Mouse (Mus musculus): ENCODE results near the gene Nob1. TPM values are rescaled to one million over a fixed set of nuclear protein-coding genes. Genes with fewer than 3 reads are reported as not detected.

Nob1 gene
- total RNA-seq, 2 experiments from 2014 or later, result 17.6 to 22.5 TPM

DNA sequence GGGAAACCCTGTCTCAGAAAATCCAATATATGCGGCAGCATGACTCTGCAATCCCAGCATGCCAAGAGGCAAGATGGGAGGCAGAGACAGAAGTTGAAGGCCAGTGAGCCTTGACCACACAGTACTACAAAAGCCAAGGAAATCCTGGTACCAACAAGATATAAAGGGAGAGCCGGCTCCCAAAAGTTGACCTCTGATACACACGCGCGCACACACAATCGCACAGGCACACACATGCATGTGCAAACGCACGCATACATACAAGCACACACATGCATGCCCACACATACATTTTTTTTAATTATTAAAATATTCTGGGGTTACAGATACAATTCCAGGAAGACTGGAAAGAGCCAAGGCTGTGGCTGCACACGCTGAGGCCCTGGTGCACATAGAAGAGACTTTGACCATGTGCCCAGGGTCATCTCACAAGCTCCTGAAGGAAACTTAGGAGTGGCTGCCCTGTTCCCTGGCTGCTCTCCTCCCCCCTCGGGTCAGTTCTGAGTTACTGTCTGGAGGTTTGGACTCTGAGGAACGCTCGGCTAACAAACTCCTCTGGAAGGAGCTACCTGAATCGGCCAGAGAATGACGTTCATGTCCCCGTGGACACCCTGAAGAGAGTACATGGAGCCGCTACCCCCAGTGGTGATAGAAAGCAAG, 34.2 kb downstream of the Nob1 start:
- intact Hi-C loops (cut with DNase I), result no loop called here
- DNase-seq, result no peak

DNA sequence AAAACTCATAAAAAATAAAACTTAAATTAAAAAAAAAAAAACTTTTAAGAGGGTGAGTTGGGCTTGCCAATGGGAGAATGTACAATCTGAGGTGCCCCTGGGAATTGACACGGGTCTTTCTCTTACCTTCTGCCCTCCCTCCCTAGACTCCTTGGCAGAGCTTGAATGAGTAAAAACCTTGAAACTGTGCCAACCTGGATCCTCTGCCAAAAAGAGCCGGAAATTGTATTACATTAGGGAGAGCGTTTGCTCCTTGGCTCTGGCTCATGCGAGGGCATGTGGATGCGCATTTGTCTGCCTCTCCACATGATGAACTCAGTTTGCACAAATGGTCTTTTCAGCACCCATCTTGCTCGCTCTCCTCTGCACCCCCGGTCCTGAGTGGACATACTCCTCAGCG, 35.3 kb downstream of the Nob1 start:
- intact Hi-C loops (cut with DNase I), result no loop called here
- DNase-seq, result no peak

DNA sequence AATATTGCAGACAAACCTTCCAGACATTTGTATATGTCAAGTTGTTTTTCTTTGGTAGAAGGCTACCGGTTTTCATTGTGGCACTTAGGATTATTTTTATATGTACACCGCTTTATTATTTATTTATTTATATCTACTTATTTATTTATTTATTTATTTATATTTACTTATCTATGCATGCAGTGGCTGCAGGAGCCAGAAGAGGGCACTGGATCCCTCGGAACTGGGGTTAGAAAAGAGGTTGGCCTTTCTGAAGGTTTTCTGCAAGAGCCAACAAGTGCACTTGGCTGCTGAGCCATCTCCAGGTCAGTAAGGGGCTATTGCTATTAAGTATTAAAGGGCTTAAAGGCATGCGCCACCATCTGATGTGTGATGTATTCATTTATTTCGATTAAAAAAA, 37.0 kb downstream of the Nob1 start:
- intact Hi-C loops (cut with DNase I), result loop anchor here (2.0 kb wide), 1 partner anchor 37 kb away; the partner anchor contains the start of gene Nob1
- peak in 1 of 2 experiments; percentile 37 for DNase-seq

DNA sequence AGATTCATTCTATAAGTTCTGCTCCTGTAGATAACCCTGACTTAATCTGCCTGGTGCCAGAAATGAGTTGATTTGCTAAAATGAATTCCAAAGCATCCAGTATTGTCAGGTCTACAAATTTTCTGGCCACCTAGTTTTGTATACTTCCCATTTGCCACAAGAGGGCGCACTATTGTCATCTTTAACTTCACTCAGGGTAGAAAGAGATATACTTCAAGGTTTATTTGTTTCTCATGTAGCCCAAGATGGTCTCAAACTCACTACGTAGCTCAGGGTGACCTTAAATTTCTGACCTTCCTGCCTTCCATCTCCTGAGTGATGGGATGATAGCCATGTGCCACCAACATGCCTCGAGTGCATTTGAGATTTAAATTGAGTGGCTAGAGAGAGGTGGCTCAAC, 38.2 kb downstream of the Nob1 start:
- DNase-seq, result no peak
- intact Hi-C loops (cut with DNase I), result loop anchor here (2.0 kb wide), 1 partner anchor 38 kb away; the partner anchor contains the start of gene Nob1

DNA sequence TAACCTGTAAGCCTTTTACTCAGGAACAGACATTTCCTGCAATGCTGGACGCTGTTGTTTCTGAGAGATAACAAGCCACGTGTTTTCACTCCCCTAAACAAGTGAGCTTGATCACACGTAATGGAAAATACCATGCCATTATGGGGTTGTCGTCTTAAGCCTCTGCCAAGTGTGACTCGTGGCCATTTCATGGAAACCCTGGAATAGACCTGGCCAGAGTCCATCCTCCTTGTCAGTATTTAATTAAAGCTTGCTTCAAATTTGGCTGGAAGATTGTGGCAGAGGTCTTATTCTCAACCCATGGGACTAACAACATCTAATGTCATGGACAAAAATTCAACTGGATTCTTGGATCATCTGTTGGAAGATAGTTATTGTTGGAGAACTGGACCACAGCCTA, 38.7 kb downstream of the Nob1 start:
- intact Hi-C loops (cut with DNase I), result loop anchor here (2.0 kb wide), 1 partner anchor 39 kb away; the partner anchor contains the start of gene Nob1
- no peak for DNase-seq

DNA sequence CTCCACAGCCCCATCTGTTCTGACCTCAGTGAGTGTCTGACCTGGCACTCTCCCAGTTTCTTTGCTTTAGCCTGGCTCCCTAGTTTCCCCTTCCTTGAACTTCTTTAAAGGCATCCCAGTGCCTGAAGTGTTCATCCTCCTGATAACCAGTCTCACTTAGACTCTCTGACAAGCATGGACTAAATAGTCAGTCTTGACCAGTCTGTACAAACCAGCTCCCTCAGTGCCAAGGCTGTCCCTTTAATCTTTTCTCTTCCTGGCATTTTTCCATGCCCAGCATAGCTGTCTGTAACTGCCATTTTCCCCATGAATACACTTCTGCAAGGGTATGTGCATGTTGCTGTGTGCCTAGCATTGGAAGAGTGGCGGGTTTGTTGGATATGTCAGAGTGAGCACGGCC, 39.8 kb downstream of the Nob1 start:
- intact Hi-C loops (cut with DNase I), result no loop called here
- no peak for DNase-seq

DNA sequence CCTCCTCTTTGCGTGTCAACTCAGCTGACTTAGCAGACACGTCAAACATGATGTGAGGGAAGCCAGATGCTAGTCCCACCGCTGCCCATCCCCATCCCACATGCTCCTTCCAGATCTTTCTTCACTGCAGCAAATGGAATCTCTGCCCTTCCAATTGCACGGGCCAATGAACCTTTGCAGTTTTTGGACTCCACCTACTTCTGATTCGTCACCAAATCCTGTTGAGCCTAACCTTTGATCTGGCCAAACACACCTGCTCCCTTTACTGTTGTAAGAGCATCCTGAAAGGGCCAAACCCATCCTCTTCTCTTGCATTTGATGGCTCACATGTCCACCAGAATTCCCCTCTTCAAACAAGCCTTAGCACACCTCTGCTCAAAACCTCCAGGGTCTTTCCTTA, 40.2 kb downstream of the Nob1 start:
- DNase-seq, result no peak
- intact Hi-C loops (cut with DNase I), result no loop called here

DNA sequence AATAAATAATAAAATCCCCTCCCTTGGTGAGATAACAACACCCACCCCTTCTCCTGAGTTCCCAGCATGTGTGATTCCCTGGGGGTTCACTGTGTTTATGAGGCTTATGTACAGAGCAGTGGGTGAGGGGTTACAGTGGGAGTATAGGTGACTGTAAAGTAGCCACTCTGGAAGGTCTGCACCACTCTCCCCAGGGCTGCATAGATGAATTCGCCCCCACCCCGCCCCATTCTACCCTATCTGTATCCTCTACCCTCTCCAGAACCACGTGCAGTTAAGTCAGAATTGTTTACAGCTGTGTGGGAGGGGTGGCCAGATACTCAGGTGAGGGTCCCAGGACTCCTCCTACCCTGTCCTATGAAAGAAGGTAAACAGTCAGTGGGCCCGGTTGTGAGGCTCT, 42.0 kb downstream of the Nob1 start:
- no peak for DNase-seq
- intact Hi-C loops (cut with DNase I), result no loop called here

DNA sequence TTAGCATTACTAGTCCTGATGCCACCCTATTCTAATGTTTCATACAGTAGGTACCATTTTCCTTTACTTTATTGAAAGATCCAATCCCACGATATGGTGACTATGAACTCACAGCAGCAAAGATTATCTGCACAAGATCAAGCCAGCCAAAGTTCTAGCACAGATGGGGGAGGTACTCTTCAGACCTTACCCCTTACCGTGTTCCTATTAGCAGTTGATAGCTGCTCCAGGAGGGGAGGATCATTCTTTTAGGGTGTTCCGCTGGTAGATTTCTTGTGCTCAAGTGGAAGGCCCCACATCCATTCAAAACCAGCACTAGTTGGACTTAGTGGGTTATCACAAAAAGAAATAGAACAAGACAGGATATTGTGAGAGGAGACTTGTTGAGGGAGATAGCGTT, 43.2 kb downstream of the Nob1 start:
- intact Hi-C loops (cut with DNase I), result no loop called here
- DNase-seq, result no peak

DNA sequence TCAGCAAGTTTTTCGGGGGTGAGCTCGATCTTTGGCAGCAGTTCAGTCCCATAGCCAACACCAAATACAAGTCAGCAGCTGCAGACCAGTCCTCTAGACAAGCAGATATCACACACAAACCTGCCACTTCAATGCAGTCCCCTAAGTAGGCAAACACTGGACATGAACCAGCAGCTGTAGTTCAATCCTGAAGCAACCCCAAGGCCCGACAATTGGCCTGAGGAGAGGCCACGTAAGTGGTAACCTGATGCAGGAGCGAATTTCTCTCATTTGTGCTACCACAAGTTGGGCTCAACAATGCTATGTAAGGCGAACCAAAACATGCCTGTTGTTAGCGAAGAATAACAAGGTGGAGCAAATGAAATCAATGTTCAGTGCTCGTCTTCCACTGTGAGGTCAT, 44.1 kb downstream of the Nob1 start:
- DNase-seq, result no peak
- intact Hi-C loops (cut with DNase I), result no loop called here

DNA sequence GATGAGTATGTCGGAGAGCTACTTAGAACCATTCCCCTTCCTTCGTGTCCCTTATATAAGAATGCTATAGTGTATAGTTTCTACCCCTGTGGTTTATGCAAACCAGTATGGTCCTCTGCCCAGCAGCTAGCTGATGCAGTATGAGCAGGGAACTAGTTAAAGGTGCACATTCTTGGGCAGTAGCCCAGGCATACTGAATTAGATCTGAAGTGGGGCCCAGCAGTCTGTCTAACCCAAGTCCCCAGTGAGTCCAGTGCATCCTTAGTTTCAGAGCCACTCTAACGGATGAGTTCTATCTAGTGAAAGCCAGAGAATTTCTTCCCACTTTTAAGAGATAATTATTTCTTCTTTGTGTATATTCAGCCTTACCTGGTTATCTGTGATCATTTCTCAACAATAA, 47.5 kb downstream of the Nob1 start:
- no peak for DNase-seq
- intact Hi-C loops (cut with DNase I), result no loop called here

DNA sequence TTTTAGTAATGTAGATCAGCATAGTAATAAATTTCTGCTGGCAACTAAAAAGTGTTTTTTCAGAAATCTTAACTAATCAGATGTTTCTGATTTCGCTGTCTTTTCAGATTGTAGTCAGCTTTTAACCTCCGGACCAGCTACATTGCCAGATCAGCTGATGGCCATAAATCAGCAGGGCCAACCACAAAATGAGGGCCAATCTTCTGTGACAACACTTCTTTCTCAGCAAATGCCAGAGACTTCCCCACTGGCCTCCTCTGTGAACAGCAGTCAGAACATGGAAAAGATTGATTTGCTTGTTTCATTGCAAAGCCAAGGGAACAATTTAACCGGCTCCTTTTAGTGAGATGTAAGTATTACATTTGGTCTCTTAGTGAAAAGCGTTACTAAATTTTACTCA, 54.5 kb downstream of the Nob1 start:
- intact Hi-C loops (cut with DNase I), result no loop called here
- DNase-seq, result no peak

Other genes with a start within 250 kb of the Nob1 start
- gene Nfat5, start 131.6 kb downstream of the Nob1 start, total RNA-seq (2021), result 10 to 100 TPM; 14.4 to 17.3 TPM
- gene Nqo1, start 21.8 kb downstream of the Nob1 start, total RNA-seq (2021), result 10 to 100 TPM; 14.7 to 17.2 TPM
- gene Wwp2, start 11.3 kb upstream of the Nob1 start, total RNA-seq (2021), result 10 to 100 TPM; 13.1 to 17.1 TPM
- gene Psmd7, start 163.4 kb upstream of the Nob1 start, total RNA-seq (2021), result 100 to 1,000 TPM; 124 to 125 TPM

Data from gastrocnemius, postnatal 36 days (tissue).